Mouse (Mus musculus) left cerebral cortex, adult 8-10 months (tissue): ENCODE results near the gene Polr2a. TPM values are rescaled to one million over a fixed set of nuclear protein-coding genes. Genes with fewer than 3 reads are reported as not detected.
"Not testable (repeated sequence)": the region's sequence is repeated elsewhere in the genome, so short reads cannot be mapped to it uniquely, and the experiment has no call there.

Source experiments
- DNase-seq, 2 experiments: peaks; one replicate each; pipeline ENCODE4 v3.0.0; 2022; ENCODE audit warnings: low spot score in 2 of 2
- total RNA-seq, 4 experiments: library from RNA; stranded (reverse); gene quantifications; 2 replicates each; pipeline ENCODE4 v1.2.4; 2022

Gene Polr2a
- total RNA-seq, 4 experiments from 2014 or later, result 48.6 to 56.4 (median 51.3) TPM

GRCm38 (mm10) chr11:69754701-69755100 is 3.7 kb downstream of the Polr2a start:
- no peak for DNase-seq

- no peak for DNase-seq
Observed at GRCm38 (mm10) chr11:69754233-69754632, 4.2 kb downstream of the Polr2a start.

- no peak for DNase-seq
Observed at GRCm38 (mm10) chr11:69752686-69753085, 5.8 kb downstream of the Polr2a start.

GRCm38 (mm10) chr11:69751635-69752034 is 6.8 kb downstream of the Polr2a start:
- DNase-seq, result no peak

DNA sequence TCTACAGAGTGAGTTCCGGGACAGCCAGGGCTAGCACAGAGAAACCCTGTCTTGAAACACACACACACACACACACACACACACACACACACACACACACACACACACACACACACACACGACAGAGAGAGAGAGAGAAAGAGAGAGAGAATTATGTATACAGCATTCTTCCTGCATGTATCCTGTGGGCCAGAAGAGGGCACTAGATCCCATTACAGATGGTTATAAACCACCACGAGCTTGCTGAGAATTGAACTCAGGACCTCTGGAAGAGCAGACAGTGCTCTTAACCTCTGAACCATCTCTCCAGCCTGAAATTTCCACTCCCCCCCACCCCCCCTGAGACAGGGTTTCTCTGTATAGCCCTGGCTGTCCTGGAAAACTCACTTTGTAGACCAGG is 27.0 kb downstream of the Polr2a start:
- DNase-seq, result not testable (repeated sequence)

DNA sequence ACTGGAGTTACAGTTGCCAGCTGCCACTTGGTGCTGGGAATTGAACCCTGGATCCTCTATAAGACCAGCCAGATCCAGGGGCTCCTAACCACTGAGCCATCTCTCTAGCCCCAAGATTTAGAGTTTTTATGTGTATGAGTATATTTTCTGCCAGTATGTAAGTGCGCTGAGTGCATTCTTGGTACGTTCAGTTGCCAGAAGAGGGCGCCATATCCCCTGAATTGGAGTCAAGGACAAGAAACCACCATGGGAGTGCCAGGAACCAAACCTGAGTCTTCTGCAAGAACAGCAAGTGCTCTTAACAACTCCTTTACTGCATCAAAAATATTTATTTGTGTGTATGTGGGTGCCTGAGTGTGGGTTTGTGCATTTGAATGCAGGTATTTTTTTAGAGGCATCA is 29.4 kb downstream of the Polr2a start:
- DNase-seq, result no peak

DNA sequence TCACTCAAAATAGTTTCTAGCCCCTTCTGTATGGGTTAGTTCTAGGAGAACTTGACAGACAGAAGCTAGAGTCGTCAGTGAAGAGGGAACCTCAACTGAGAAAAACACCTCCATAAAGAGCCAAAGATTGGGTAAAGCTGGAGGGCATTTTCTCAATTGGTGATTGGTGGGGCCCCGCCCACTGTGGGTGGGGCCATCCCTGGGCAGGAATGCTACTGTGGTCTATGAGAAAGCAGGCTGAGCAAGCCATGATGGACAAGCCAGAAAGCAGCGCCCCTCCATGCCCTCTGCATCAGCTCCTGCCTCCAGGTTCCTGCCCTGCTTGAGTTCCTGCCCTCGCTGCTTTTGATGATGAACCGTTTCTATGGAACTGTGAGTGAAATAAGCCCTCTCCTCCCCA is 32.5 kb downstream of the Polr2a start:
- DNase-seq, result no peak

DNA sequence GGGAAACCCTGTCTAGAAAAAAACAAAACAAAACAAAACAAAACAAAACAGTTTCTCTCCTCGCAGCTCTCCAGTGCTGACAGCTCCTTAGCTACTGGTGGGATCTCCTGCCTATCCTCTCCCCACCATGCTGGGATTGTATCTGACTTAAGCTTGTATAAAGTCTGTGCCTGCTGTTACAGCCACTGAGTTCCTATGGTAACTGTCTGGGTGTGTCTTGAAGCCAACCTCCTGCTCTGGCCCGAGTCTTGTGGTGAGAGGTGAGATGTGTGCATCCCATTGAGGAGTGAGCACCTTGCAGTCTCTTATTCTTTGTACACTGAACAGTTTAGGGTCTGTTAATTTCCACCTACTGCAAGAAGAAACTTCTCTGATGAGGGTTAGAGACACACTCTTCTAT is 35.4 kb downstream of the Polr2a start:
- no peak for DNase-seq

DNA sequence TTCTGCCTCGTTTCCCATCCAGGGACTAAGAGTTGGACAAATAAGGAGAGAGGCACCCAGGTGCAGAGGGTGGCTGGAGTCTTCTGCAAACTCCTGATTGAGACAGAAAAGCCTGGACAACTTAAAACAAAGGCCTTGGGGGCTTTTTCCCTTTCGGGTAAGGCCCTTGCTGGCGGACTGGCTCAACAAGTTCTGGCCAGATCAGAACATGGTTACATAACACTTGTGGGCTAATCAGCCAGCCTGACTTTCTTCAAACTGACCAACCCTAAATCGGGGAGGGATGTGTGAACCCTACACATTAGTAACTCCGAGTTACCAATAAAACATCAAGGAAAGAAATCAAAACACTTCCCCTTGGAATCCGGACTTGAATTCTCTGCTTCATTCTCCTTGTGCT is 37.6 kb downstream of the Polr2a start:
- no peak for DNase-seq

- no peak for DNase-seq
Observed at GRCm38 (mm10) chr11:69719423-69719822, 39.0 kb downstream of the Polr2a start.

- no peak for DNase-seq
Observed at GRCm38 (mm10) chr11:69718661-69719060, 39.8 kb downstream of the Polr2a start.

DNA sequence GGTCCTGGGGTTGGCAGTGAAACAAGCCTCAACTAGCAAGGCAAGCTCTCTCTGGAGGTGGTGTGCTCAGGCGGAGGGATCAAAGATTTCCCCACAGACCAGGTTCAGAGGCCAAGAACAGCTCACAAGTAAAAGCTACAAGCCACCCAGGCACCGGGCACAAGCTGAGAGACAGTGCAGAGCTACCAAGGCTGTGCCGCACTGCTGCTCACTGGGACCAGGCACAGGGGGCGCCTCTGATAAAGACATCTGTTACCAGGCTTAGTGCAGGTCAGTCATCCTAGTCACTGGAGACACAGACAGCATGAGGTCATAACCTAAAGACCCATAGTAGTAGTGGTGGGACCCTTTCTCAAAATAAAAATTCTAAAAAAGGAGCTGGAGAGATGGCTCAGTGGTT is 41.5 kb downstream of the Polr2a start:
- no peak for DNase-seq

DNA sequence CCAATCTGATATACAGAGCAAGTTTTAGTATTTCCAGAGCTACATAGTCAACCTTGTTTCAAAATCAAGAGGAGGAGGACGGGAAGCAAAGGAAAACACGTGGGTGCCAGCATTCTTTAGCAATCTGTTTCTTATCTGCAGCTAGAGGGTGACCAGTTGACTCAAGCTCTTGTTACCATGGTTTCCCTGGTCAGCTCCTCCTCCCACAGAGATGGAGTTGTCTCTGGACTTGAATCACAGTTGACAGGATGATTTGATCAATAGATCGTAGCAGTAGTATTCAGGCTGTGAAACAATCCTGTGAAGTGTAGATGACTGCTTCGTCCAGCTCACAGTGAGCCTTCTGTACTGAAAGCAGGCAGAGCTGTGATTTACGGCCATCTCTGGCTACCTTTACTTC is 42.5 kb downstream of the Polr2a start:
- DNase-seq, result peak in 1 of 2 experiments; percentile 38

GRCm38 (mm10) chr11:69715482-69715881 is 43.0 kb downstream of the Polr2a start:
- no peak for DNase-seq

- DNase-seq, result no peak
Observed at GRCm38 (mm10) chr11:69714636-69715329, 43.7 kb downstream of the Polr2a start.

- DNase-seq, result no peak
Observed at GRCm38 (mm10) chr11:69712954-69713672, 45.3 kb downstream of the Polr2a start.

DNA sequence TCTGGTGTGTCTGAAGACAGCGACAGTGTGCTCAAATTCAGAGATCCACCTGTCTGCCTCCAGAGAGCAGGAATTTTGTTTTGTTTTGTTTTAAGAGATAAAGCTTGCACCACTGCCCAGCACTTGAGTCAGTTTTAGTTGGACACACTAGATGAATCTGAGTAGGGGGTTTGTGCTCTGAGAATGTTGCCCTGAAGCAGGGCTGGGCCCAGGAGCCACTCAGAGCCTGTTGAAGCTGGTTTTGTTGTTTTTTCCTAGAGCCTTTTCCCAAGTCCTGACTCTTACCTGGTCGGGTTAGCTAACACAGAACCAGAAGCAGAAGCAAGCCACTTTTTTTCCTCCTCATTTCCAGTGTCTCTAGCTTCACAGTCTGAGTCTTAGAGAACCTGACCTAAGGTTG is 47.4 kb downstream of the Polr2a start:
- DNase-seq, result no peak

DNA sequence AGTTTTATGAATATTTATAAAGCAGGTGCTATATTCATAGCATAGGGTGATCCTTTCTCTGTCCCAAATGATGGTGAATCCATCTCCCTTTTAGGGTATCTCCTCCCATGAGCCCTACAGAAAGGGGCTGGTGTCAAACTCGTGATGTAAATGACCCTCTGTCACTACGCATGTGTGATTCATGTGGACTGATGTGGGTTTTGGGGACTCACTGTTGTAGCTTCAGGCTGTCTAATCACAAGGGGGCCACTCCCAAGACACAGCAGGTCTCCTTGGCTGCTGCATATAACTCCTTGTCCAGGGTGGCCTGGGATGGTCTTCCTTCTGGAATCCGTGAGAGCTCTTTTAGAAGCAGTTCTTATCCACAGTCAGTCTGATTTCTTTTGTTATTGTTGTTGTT is 48.0 kb downstream of the Polr2a start:
- no peak for DNase-seq

DNA sequence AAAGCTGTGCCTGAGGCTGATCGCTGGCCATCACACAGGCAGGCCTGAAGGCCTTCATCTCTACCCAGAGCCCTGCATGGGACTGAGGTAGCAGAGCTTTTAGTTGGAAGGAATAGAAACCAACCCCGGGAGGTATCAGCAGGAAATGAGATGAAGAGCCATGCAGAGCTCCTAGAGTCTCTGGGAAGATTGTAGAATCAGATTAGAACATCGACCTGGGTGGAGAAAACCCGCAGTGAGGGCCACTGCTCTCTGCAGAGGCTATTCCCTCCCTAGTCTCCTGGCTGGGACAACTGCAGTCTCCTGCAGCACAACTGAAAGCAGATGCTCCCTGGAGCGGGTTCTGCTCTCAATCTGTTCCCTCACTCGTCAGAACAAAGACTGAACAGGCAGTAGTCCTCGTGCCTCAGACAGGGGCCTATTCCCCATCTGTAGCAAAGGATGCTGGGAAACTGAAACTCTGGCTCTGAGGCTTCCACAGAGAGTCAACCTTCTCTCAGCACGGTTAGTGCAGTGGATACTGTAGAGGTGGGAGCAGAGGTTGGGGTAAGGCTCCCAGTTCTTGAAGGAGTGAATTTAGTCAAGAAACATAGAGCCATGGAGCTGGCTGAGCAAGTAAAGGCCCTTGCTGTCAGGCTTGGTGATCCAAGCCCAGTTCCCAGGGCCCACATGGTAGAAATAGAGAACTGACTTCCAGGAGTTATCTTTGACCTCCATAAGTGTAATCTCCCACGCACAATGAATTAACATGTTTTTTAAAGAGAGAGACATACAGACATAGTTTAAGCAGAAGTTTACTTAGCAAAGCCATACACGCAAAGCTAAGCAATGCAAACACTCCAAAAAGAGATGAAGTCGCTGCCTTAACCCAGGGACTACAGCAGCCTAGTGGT is 48.6 kb downstream of the Polr2a start:
- no peak for DNase-seq

DNA sequence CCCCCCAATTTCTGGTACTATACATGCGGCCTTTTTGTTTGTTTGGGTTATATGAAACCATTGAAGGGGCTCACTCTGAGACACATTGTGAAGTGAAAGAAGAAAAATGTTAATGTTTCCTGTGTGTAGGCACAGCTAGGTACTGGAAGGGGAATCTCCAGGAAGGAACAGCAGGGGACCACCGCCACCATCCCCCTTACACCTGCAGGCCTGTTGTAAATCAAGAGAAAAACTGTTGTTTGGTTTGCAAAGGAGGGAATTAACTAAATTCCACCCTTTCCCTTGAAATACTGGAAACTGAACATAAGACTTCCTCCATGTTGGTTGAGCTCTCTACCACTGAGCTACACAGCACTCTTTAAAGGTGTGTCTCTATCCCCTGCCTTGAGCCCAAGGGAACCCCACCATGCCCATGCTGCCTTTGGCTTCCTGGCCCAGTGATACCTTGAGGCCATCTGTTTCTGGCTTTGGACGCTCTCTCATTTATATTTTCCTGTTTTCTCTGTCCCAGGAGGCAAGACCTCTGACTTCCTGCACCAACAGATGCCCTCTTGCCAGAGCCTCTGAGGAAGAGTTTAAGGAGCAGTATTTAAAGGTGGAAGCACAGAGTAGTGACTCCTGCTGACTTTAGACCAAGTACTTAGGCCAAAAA is 49.7 kb downstream of the Polr2a start:
- DNase-seq, result no peak

- DNase-seq, result no peak
Observed at GRCm38 (mm10) chr11:69707873-69708381, 50.5 kb downstream of the Polr2a start.
